Comparison of ENCODE assay signal across 11 mouse cellular contexts in the genomic region with DNA sequence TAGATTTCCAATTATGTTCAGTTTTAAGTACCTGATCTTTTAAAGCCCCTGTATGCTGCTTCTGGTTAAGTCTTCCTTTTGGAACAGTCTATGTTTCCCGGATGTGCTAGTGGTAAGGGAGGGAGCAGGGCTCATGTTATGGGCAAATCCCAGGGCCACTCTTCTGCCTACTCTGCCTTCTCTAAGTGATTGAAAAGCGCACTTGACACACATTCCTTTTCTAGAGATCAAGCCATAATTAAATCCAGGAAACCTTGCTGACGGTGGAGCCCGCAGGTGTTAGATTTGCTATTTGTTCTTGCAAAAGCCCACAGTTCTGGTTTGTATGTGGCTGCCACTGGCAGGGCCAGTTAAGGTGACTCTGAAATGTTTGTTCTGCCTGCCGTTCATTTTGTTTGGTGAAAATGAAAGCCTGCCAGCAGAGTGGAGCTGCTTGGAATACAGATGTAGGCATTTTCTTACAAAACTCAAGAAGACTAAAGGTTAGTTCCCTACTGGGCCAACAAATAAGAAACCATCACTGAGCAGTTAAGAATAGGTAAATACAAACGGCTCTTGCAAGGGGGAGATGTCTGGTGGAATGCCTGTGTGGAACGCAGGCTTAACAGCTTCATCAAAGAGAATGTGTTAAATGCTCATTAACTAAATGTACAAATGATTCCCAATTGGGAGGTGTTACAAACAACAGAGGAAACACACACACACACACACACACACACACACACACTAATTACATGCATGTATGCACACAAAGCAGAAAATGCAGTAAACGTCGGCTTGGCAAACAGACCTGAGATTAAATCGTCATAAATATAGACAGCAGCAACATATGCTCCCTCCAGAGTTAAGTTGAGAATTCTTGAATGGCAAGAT. TPM values are rescaled to one million over a fixed set of nuclear protein-coding genes. Genes with fewer than 3 reads are reported as not detected.
DNase-seq lines count a peak whose midpoint lies in the region; ATAC-seq lines count a peak whose summit lies in the region.
"Had no signal": no experiment of that assay in that cellular context is flagged by ENCODE, and none has a peak within 500 bp of the region (broad histone marks: within the 10 kb centered on the region; RNA-seq: fewer than 3 reads in every experiment).

No protein-coding gene starts in this region.

- H3K4me3 ChIP-seq in lung, embryonic 15.5 days = no peak overlapping the region
- H3K4me3 ChIP-seq: kidney, embryonic 15.5 days had no signal

- 0 out of 2 replicates have a peak, but pooled peaks cover 6% of the 10 kb centered on the region for H3K4me1 ChIP-seq in lung, embryonic 15.5 days

- no peak overlapping the region for H3K9ac ChIP-seq in lung, embryonic 15.5 days
- H3K9ac ChIP-seq: kidney, embryonic 15.5 days had no signal

- peak overlapping the region; percentile 21; the same call in 1 of the 2 replicates for H3K4me2 ChIP-seq in lung, embryonic 15.5 days
- H3K4me2 ChIP-seq: kidney, embryonic 15.5 days had no signal

- peak; percentile 75; the same call in 1 of the 2 replicates for ATAC-seq in lung, embryonic 15.5 days (ENCODE audit: borderline replicate concordance, extremely low read depth, low FRiP score, low TSS enrichment)

- peak; percentile 14 for DNase-seq in kidney, adult 11 months
- DNase-seq in kidney, postnatal 10 days = no peak
- DNase-seq in right cerebral cortex, adult 18-20 months = peak; percentile 9
- no peak for DNase-seq in right cerebral cortex, postnatal 36 days (ENCODE audit: low spot score in 2 of 2)
- no peak for DNase-seq in gastrocnemius, adult 18-20 months (ENCODE audit: low spot score)
- DNase-seq in ovary, postnatal 14 days (ENCODE audit: low spot score) = no peak
- no peak for DNase-seq in thymus, postnatal 25 days
- DNase-seq: heart, postnatal 14 days; left cerebral cortex, postnatal 4 days had no signal

- H3K27me3 ChIP-seq in lung, embryonic 15.5 days = no peaks in the 10 kb centered on the region
- H3K27me3 ChIP-seq: kidney, embryonic 15.5 days had no signal

- H3K36me3 ChIP-seq in lung, embryonic 15.5 days = no peaks in the 10 kb centered on the region
- H3K36me3 ChIP-seq: kidney, embryonic 15.5 days had no signal

- no peaks in the 10 kb centered on the region for H3K9me3 ChIP-seq in lung, embryonic 15.5 days
- H3K9me3 ChIP-seq: kidney, embryonic 15.5 days had no signal

- H3K27ac ChIP-seq in lung, embryonic 15.5 days = peak overlapping the region; percentile 76
- H3K27ac ChIP-seq: kidney, embryonic 15.5 days had no signal

- WGBS in lung, embryonic 15.5 days = 47% methylated on average over 10 of the region's 10 CpGs

RNA-seq across cellular contexts. Expression of a gene that starts 43.1 kb away (rescaled TPM):
- polyA plus RNA-seq in lung, embryonic 15.5 days (2015; fragmentation: Nextera tagmentation; extraction: Ambion mirVana) = 4.8 and 6.1 TPM in 2 replicates
- total RNA-seq in gastrocnemius, adult 18-20 months (2021) = 10 to 100 TPM; 12.3 to 15.8 TPM

Comparison
In these comparisons a context has a peak if more than half of its experiments do, and no peak if none do; other contexts are left out.
1. DNase-seq: peak in kidney, adult 11 months (single experiment) and right cerebral cortex, adult 18-20 months (single experiment); none in kidney, postnatal 10 days (single experiment), right cerebral cortex, postnatal 36 days (0 of 2), gastrocnemius, adult 18-20 months (single experiment), ovary, postnatal 14 days (single experiment) and thymus, postnatal 25 days (single experiment).